Mouse (Mus musculus) hindbrain, embryonic 14.5 days (tissue): Measurements from ENCODE around the gene Eed. TPM values are rescaled to one million over a fixed set of nuclear protein-coding genes. Genes with fewer than 3 reads are reported as not detected.
A peak's percentile ranks its signal among the peaks of the same experiment; 100 is the strongest.

Source experiments
- ATAC-seq: fragments of 200-750 bp; cut with Nextera tagmentation; 2 replicates; pipeline ENCODE4 v1.8.0; 2017; ENCODE audit warnings: moderate number of reproducible peaks, mild to moderate bottlenecking, moderate TSS enrichment, moderate library complexity; ENCODE audit not compliant: low FRiP score
- DNase-seq: peaks from one replicate; pipeline ENCODE4 v3.0.0-alpha.2; 2015; ENCODE audit warnings: low spot score
- H3K27ac ChIP-seq: fragments of 300-500 bp; sonication (generic); 2 replicates; pipeline ENCODE4 v1.5.1; 2014; ENCODE audit warnings: mild to moderate bottlenecking, moderate library complexity
- H3K27me3 ChIP-seq: fragments of 300-500 bp; sonication (generic); 2 replicates; pipeline ENCODE4 v1.6.1; 2014; ENCODE audit warnings: mild to moderate bottlenecking, low read length, mixed read lengths; ENCODE audit not compliant: control insufficient read depth, insufficient read depth
- H3K36me3 ChIP-seq: fragments of 300-500 bp; sonication (generic); replicated peaks from 2 replicates; pipeline ENCODE4 v1.6.1; 2014; ENCODE audit not compliant: control insufficient read depth, insufficient read depth
- H3K4me1 ChIP-seq: fragments of 300-500 bp; sonication (generic); replicated peaks from 2 replicates; pipeline ENCODE4 v1.6.1; 2014; ENCODE audit warnings: antibody characterized with exemption, low read length, mixed read lengths; ENCODE audit not compliant: control insufficient read depth, insufficient read depth
- H3K4me2 ChIP-seq: fragments of 300-500 bp; sonication (generic); replicated peaks from 2 replicates; pipeline ENCODE4 v1.6.1; 2014; ENCODE audit warnings: mild to moderate bottlenecking, moderate library complexity
- H3K4me3 ChIP-seq: fragments of 300-500 bp; sonication (generic); replicated peaks from 2 replicates; pipeline ENCODE4 v1.5.1; 2014; ENCODE audit warnings: mild to moderate bottlenecking, low read length
- H3K9ac ChIP-seq: fragments of 300-500 bp; sonication (generic); 2 replicates; pipeline ENCODE4 v1.6.1; 2014
- H3K9me3 ChIP-seq: fragments of 300-500 bp; sonication (generic); 2 replicates; pipeline ENCODE4 v1.6.1; 2016; ENCODE audit warnings: low read length; ENCODE audit not compliant: control insufficient read depth
- WGBS: fragments of 180-500 bp; shearing (Covaris S2); extraction: QIAGEN DNeasy Blood & Tissue Kit; methylation state at CpG from one replicate; pipeline ENCODE4 v1.1.7; 2014; 5-methylcytosine and 5-hydroxymethylcytosine counted together
- polyA plus RNA-seq: library from polyadenylated mRNA; unstranded; fragments of >200 nt; fragmentation: Nextera tagmentation; extraction: Ambion mirVana; gene quantifications from 2 replicates; pipeline ENCODE4 v1.2.1, GENCODE M21; 2014

The Eed gene
- polyA plus RNA-seq, 1 experiment from 2014 or later = 30.9 TPM

- no peak for ATAC-seq
Observed at GRCm38 (mm10) chr7:89916711-89917110, 64.1 kb downstream of the Eed start.

GRCm38 (mm10) chr7:89913432-89914158, 67.2 kb downstream of the Eed start:
- DNase-seq = no peak
- Histone ChIP-seq H3K27me3 (no peaks in the 10 kb centered on the region), H3K4me2 (no peak overlapping the region), H3K4me3 (no peak overlapping the region), H3K27ac (no peak overlapping the region), H3K9ac (no peak overlapping the region), H3K9me3 (no peaks in the 10 kb centered on the region), H3K36me3 (peaks cover 21% of the 10 kb centered on the region; the same call in 1 of the 2 replicates), H3K4me1 (no peaks in the 10 kb centered on the region)
- WGBS = 92% methylated on average over 3 of the region's 3 CpGs
- ATAC-seq = no peak

More at GRCm38 (mm10) chr7:89916711-89917110, 64.1 kb downstream of the Eed start:
- 96% methylated on average over 5 of the region's 5 CpGs for WGBS
- no peak for DNase-seq
- Histone ChIP-seq H3K27ac (no peak overlapping the region), H3K36me3 (peaks cover 35% of the 10 kb centered on the region), H3K27me3 (no peaks in the 10 kb centered on the region), H3K9ac (no peak overlapping the region), H3K4me1 (no peaks in the 10 kb centered on the region), H3K4me2 (no peak overlapping the region), H3K9me3 (no peaks in the 10 kb centered on the region), H3K4me3 (no peak overlapping the region)

- ATAC-seq (no peak), DNase-seq (no peak)
- no peak overlapping the region for H3K4me2 ChIP-seq
- no peak overlapping the region for H3K27ac ChIP-seq
- H3K36me3 ChIP-seq = peaks cover 10% of the 10 kb centered on the region; the same call in 1 of the 2 replicates
- WGBS = 89% methylated on average over 3 of the region's 3 CpGs
- no peaks in the 10 kb centered on the region for H3K9me3 ChIP-seq
- H3K27me3 ChIP-seq = no peaks in the 10 kb centered on the region
- H3K9ac ChIP-seq = no peak overlapping the region
- H3K4me3 ChIP-seq = no peak overlapping the region
- no peaks in the 10 kb centered on the region for H3K4me1 ChIP-seq
Observed at GRCm38 (mm10) chr7:89912356-89912755, 68.4 kb downstream of the Eed start.

GRCm38 (mm10) chr7:89909711-89910110, 71.1 kb downstream of the Eed start:
- Histone ChIP-seq H3K27ac (no peak overlapping the region), H3K4me3 (no peak overlapping the region), H3K27me3 (no peaks in the 10 kb centered on the region), H3K9ac (no peak overlapping the region), H3K36me3 (0 out of 2 replicates have a peak, but pooled peaks cover under 1% of the 10 kb centered on the region), H3K9me3 (no peaks in the 10 kb centered on the region), H3K4me1 (no peaks in the 10 kb centered on the region), H3K4me2 (no peak overlapping the region)
- ATAC-seq (no peak), DNase-seq (no peak)
- 85% methylated on average over 4 of the region's 4 CpGs for WGBS

GRCm38 (mm10) chr7:89908899-89909621, 71.7 kb downstream of the Eed start:
- no peaks in the 10 kb centered on the region for H3K27me3 ChIP-seq
- WGBS = 79% methylated on average over 20 of the region's 20 CpGs
- H3K9ac ChIP-seq = no peak overlapping the region
- no peaks in the 10 kb centered on the region for H3K36me3 ChIP-seq
- no peak overlapping the region for H3K4me2 ChIP-seq
- no peaks in the 10 kb centered on the region for H3K9me3 ChIP-seq
- ATAC-seq (no peak), DNase-seq (no peak)
- H3K27ac ChIP-seq = no peak overlapping the region
- H3K4me3 ChIP-seq = no peak overlapping the region
- H3K4me1 ChIP-seq = no peaks in the 10 kb centered on the region

GRCm38 (mm10) chr7:89908421-89908820, 72.4 kb downstream of the Eed start:
- DNase-seq (no peak), ATAC-seq (no peak)
- Histone ChIP-seq H3K36me3 (no peaks in the 10 kb centered on the region), H3K27me3 (no peaks in the 10 kb centered on the region), H3K9ac (no peak overlapping the region), H3K4me1 (no peaks in the 10 kb centered on the region), H3K4me2 (no peak overlapping the region), H3K4me3 (no peak overlapping the region), H3K9me3 (no peaks in the 10 kb centered on the region), H3K27ac (no peak overlapping the region)
- 70% methylated on average over 7 of the region's 7 CpGs for WGBS

GRCm38 (mm10) chr7:89907950-89908349, 72.8 kb downstream of the Eed start:
- H3K9me3 ChIP-seq = no peaks in the 10 kb centered on the region
- no peaks in the 10 kb centered on the region for H3K4me1 ChIP-seq
- H3K4me3 ChIP-seq = no peak overlapping the region
- WGBS = 20% methylated on average over 8 of the region's 8 CpGs
- no peak overlapping the region for H3K4me2 ChIP-seq
- no peak overlapping the region for H3K9ac ChIP-seq
- H3K27me3 ChIP-seq = no peaks in the 10 kb centered on the region
- no peak overlapping the region for H3K27ac ChIP-seq
- DNase-seq (peak; percentile 85), ATAC-seq (peak; percentile 72; the same call in 1 of the 2 replicates)
- H3K36me3 ChIP-seq = no peaks in the 10 kb centered on the region

Other genes with a start within 250 kb of the Eed start
- 0.74 and 0.93 TPM in 2 replicates for gene Ccdc81, start 77.4 kb downstream of the Eed start, polyA plus RNA-seq
- gene Hikeshi, start 39.8 kb downstream of the Eed start, polyA plus RNA-seq = 128 and 145 TPM in 2 replicates
- 46.2 and 53.9 TPM in 2 replicates for gene Picalm, start 149.2 kb upstream of the Eed start, polyA plus RNA-seq